Mouse (Mus musculus) Patski (cell line): ENCODE measurements around the gene Ank2. TPM values are rescaled to one million over a fixed set of nuclear protein-coding genes. Genes with fewer than 3 reads are reported as not detected.

Experiments used
- ATAC-seq: fragments of 100-300 bp; one replicate; pipeline ENCODE4 v1.8.0; 2021
- CTCF ChIA-PET: fragments of 350-600 bp; sonication (Branson Sonifier 250); formaldehyde crosslinking; loops from one replicate; lab custom pipeline; 2022; ENCODE audit warnings: inconsistent platforms; lab: Charles Lee
- POLR2A ChIA-PET: fragments of 350-600 bp; sonication (Branson Sonifier 250); formaldehyde crosslinking; loops from one replicate; lab custom pipeline; 2022; ENCODE audit warnings: antibody characterized with exemption, inconsistent platforms; lab: Charles Lee
- DNase-seq: peaks from one replicate; pipeline ENCODE4 v3.0.0-alpha.2; 2011; ENCODE audit warnings: low read depth, low spot score
- H3K27me3 ChIP-seq: fragments of 371-371 bp; one replicate; pipeline ENCODE4 v1.5.1; 2021
- CTCF ChIP-seq: fragments of 100-300 bp; IDR thresholded peaks from one replicate; pipeline ENCODE4 v1.5.1; 2021
- in situ Hi-C: fragments of 300-500 bp; cut with MboI; formaldehyde crosslinking; loops from 3 replicates; pipeline ENCODE4 v1.11.1; 2018; ENCODE audit warnings: low pct_unique_long_range_greater_than_20kb, mixed read lengths
- polyA plus RNA-seq: library from polyadenylated mRNA; unstranded; gene quantifications from one replicate; pipeline ENCODE4 v1.2.3, GENCODE M21; 2021

Gene Ank2
- polyA plus RNA-seq, 1 experiment from 2014 or later = 47.7 TPM

DNA sequence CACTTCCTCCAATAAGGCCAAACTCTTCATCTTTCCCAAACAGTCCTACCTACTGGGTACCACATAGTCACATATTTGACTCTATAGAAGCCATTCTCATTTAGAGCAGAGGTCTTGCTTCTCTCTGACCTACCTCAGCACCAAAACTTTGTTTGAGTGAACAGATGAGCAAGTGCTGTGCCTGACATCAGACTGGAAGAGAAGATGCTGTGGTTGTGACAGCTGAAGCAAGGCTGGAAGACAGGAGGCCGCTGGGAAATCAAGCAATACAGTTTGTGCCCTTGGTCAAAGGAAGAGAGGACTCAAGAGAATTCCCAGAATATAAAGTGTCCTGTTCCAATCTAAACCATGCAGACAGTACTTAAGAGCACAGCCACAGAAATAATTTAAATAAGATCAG is 402.0 kb downstream of the Ank2 start:
- DNase-seq (no peak), ATAC-seq (no peak)
- ChIA-PET POLR2A (no interaction called here), CTCF (interaction anchor here (1.0 to 1.2 kb wide), 2 partner anchors 10 to 14 kb away, joined by 3 read pairs; no protein-coding TSS in a partner anchor)
- TF ChIP-seq CTCF = no peak
- in situ Hi-C loops = no loop called here
- H3K27me3 ChIP-seq = no peaks in the 10 kb centered on the region

DNA sequence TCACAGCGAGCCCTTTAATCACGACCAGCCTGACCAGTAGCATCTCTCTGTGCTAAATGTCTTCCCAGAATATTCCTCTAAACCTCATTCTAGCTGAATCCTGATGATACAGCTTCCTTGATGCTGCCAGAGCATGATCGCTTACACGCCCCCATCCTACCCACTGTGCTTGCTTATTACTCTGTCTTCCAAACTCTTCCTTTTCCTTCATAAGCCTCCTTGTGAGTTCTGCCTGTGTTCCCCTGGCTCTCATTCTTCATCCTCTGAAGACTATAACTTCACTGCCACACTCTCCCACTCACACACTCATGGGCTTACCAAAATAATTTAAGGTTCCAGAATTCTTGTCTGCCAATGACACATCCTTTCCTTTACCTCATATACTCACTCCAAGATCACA is 405.5 kb downstream of the Ank2 start:
- in situ Hi-C loops = no loop called here
- H3K27me3 ChIP-seq = no peaks in the 10 kb centered on the region
- POLR2A ChIA-PET = no interaction called here
- ATAC-seq (no peak), DNase-seq (no peak)
- TF ChIP-seq CTCF = no peak
- CTCF ChIA-PET = interaction anchor here (0.7 to 1.0 kb wide), 2 partner anchors 9 kb away, joined by 3 read pairs; no protein-coding TSS in a partner anchor

DNA sequence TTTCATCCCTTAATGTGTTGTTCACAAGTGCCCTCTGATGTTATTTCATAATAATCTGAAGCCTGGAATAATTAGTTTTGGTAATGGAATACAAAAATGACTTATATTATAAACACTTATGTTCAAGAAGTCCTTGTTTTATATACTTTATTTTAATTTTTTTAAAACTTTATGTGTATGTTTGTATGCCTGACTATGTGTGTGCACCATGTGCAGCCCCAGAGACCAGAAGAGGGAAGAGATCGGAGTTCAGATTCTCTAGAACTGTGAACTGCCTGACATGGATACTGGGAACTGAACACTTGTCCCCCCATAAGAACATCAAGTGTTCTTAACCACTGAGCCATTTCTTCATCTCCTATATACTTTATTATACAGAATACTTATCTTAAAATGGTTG is 411.6 kb downstream of the Ank2 start:
- POLR2A ChIA-PET = no interaction called here
- TF ChIP-seq CTCF = no peak
- DNase-seq (no peak), ATAC-seq (no peak)
- CTCF ChIA-PET = no interaction called here
- H3K27me3 ChIP-seq = no peaks in the 10 kb centered on the region
- in situ Hi-C loops = no loop called here

DNA sequence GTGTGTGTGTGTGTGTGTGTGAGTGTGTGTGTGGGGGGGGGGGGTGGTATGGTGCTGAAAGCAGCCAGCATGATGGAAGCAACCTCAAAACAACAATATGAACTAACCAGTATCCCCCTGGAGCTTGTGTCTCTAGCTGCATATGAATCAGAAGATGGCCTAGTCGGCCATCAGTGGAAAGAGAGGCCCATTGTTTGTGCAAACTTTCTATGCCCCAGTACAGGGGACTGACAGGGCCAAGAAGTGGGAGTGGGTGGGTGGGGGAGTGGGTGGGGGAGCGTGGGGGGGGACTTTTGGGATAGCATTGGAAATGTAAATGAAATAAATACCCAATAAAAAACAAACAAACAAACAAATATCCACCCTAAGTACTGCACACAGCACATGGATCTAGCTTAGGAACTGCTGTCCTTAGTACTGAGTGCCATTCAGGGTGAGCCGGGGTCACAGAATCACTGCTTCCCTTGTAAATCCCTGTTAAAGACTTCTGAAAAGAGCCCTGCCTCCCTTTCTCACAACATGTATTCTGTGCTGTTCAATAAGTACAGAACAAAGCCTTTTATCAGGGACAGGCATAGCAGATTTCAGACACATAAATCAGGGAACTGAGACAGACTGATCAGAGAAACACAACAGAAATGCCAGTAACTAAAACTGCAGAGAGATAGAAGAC is 412.2 kb downstream of the Ank2 start:
- DNase-seq (no peak), ATAC-seq (no peak)
- no peaks in the 10 kb centered on the region for H3K27me3 ChIP-seq
- ChIA-PET POLR2A (interaction anchor here (1.0 kb wide), 1 partner anchor 10 kb away, joined by 3 read pairs; no protein-coding TSS in a partner anchor), CTCF (interaction anchor here (0.8 to 1.1 kb wide), 2 partner anchors 9 to 10 kb away, joined by 3 read pairs; no protein-coding TSS in a partner anchor)
- in situ Hi-C loops = no loop called here
- TF ChIP-seq CTCF = no peak

DNA sequence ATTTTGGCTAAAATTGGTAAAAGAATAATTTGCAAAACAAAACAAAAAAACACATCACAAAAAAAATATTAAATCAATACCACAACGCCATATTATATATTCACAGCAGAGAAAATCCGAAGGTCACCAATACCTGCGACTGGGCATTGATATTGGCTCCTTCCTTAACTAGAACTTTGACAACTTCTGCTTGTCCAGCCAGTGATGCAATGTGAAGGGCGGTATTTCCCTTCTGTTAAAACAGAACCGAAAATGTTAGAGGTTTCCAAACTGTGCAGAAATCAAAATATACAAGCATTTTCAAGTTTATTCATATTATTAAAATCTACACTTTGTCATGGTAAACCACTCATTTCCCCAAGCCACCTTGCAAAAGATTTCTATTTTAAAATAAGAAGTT is 421.8 kb downstream of the Ank2 start:
- no peaks in the 10 kb centered on the region for H3K27me3 ChIP-seq
- no peak for DNase-seq
- ATAC-seq = no peak
- CTCF ChIA-PET = interaction anchor here (0.8 to 3.7 kb wide), 2 partner anchors 9 to 12 kb away, joined by 3 to 24 read pairs; no protein-coding TSS in a partner anchor
- POLR2A ChIA-PET = interaction anchor here (1.3 kb wide), 1 partner anchor 9 kb away, joined by 3 read pairs; no protein-coding TSS in a partner anchor
- in situ Hi-C loops = no loop called here
- TF ChIP-seq CTCF = no peak

DNA sequence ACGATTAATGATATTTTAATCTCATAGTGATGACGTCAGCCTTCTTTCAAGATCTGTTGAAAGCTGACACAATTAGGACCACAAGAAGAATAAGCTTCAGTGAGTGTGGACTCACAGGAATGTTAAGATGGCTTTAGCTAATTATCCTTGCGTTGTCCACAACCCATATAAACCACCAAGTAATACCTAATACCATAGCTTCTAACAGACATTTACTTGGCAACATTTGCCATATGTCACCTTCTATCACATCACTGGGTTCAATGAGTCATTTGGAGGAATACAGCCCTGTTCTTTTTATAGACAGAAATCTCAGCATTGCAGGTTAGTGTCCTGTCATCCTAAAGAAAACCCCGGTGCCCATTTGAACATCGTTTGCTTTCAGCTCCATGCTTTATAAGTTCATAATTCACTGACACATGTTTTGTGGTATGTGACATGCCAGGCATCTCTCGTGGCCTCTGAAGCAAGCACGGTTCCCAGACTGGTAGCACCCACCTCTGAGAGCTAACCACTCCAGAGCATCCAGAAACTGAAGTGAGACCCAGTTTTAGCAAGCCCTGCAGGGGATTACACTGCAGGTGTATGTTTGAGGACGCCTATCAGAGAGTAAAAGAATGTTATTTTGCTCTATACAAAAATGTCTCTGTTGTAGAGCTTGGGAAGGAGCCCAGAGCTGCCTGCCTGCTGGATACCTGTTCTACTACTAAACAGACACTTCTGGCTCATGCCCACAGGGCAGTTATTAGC is 423.4 kb downstream of the Ank2 start:
- ChIA-PET POLR2A (interaction anchor here (0.7 to 2.3 kb wide), 2 partner anchors 11 to 239 kb away, joined by 3 to 10 read pairs; no protein-coding TSS in a partner anchor), CTCF (interaction anchor here (1.4 to 3.7 kb wide), 3 partner anchors 10 to 23 kb away, joined by 3 to 24 read pairs (median 4); no protein-coding TSS in a partner anchor)
- peak; percentile 86 for ATAC-seq
- TF ChIP-seq CTCF = no peak
- DNase-seq = peak; percentile 82
- in situ Hi-C loops = no loop called here
- no peaks in the 10 kb centered on the region for H3K27me3 ChIP-seq

DNA sequence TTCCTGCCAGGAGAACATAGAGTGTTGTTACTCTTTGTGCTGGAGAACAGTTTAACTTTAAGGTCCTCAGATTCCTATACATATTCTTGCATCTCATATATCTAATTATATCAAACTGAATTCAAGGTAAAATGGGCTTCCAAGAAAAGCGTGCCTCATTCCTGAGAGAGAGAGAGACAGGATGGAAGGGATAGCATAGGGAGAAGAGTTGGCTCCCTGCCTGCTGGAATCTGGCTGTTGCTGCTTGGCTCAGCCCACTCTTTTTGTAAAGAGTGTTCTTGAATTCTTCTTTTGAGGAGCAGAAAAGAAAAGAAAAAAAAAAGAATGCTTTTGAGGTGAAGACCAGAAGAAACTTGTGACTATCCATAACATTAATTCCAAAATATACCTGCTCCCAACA is 427.7 kb downstream of the Ank2 start:
- ChIA-PET CTCF (no interaction called here), POLR2A (no interaction called here)
- no peak for TF ChIP-seq CTCF
- ATAC-seq (no peak), DNase-seq (no peak)
- in situ Hi-C loops = no loop called here
- no peaks in the 10 kb centered on the region for H3K27me3 ChIP-seq

DNA sequence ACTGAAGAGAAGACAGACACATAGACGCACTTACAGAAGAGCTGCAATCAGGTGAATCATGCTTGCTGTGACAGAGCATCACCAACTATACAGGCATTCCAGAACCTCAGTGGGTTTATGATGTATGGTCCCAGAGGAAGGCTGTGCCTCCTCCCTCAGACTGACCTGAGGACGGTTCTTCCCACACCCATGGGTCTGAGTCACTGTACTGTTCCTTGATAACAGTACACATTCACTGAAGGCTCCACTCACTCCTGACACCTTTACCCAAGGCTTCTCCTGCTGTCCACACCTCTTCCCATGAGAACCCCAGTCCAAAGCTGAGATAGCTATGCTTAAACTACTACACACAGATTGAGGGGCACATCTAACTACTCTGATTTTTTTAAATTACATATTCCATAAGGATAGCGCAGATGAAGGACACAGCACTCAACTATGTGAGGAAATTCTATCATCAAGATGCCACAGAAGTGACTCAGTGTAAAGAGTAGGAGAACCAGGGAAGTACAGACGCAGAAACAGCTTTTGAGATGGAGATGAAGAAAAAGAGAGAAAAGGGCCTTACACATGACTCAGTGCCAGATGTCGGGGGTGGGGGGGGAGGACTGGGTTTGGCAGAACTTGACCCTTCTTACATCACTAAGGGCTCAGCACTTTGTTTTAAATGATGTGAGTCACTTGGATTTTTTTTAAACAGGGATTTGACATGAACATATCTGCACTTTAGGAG is 435.3 kb downstream of the Ank2 start:
- no peak for TF ChIP-seq CTCF
- H3K27me3 ChIP-seq = no peaks in the 10 kb centered on the region

DNA sequence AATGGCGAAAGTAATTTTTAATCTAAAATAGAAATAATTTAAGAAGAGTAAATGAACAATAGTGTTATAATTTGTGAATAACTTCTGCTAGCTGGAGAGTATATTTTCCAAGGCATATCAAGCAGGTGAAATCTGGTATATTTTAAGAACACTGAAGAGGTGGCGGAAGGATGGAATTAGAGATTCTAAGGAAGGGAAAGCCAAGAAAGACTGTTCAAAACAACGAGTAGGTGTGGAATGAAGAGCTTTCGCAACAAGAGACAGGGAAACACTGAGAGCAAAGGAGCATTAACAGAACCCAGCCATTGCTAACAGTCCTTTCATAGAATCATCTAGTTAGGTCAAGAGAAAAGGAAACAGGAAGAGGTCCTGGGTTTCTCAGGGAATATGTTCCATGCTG is 439.5 kb downstream of the Ank2 start:
- ChIA-PET CTCF (interaction anchor here (1.4 kb wide), 1 partner anchor 11 kb away, joined by 3 read pairs; no protein-coding TSS in a partner anchor), POLR2A (no interaction called here)
- in situ Hi-C loops = no loop called here
- DNase-seq = no peak
- no peaks in the 10 kb centered on the region for H3K27me3 ChIP-seq
- TF ChIP-seq CTCF = no peak
- no peak for ATAC-seq

More for the DNA sequence above, 435.3 kb downstream of the Ank2 start:
- ChIA-PET POLR2A (interaction anchor here (1.1 to 2.4 kb wide), 2 partner anchors 12 to 23 kb away, joined by 6 to 10 read pairs; no protein-coding TSS in a partner anchor), CTCF (interaction anchor here (0.6 to 4.7 kb wide), 4 partner anchors 12 to 84 kb away, joined by 3 to 24 read pairs (median 3); no protein-coding TSS in a partner anchor)
- peak; percentile 81 for ATAC-seq
- peak; percentile 61 for DNase-seq
- in situ Hi-C loops = no loop called here

DNA sequence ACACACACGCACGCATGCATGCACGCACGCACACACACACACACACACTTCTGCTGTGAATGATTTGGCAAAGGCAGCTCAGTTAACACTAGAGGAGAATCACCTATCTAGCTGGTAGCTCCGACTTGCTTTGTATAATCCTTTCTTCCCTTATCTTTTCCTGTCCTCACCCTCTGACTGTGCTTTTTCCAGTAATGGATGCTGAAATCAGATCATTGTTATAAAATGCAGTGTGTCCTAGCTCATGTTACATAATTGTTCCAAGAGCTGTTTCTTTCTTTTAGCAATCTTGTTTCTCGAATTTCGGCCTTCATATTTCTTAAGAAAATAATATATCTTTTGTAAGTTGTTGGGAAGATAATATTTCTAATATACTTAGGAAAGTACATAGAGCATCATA is 457.9 kb downstream of the Ank2 start:
- no peaks in the 10 kb centered on the region for H3K27me3 ChIP-seq
- CTCF ChIA-PET = interaction anchor here (0.7 to 1.6 kb wide), 7 partner anchors 9 to 49 kb away, joined by 3 to 8 read pairs (median 3); no protein-coding TSS in a partner anchor
- no peak for TF ChIP-seq CTCF
- DNase-seq (no peak), ATAC-seq (no peak)
- in situ Hi-C loops = no loop called here
- POLR2A ChIA-PET = interaction anchor here (0.7 to 1.0 kb wide), 2 partner anchors 23 to 452 kb away, joined by 6 to 14 read pairs; no protein-coding TSS in a partner anchor
